Mouse (Mus musculus) kidney, postnatal 4 days (tissue): ENCODE results near the gene Cacybp.
A peak's percentile ranks its signal among the peaks of the same experiment; 100 is the strongest.

Experiments used
- DNase-seq, 2 experiments: peaks; one replicate each; pipeline ENCODE4 v3.0.0; 2021; ENCODE audit warnings: mixed read lengths in 2 of 2

The Cacybp gene

GRCm38 (mm10) chr1:160212123-160212691 is 468 bp downstream of the Cacybp start:
- DNase-seq: peak in 1 of 2 experiments; percentile 77

GRCm38 (mm10) chr1:160211597-160212122 is 1.0 kb downstream of the Cacybp start:
- DNase-seq: no peak

GRCm38 (mm10) chr1:160210566-160210965 is 2.1 kb downstream of the Cacybp start:
- no peak for DNase-seq

- DNase-seq: no peak
Measured at GRCm38 (mm10) chr1:160209844-160210243, 2.8 kb downstream of the Cacybp start.

- no peak for DNase-seq
Measured at GRCm38 (mm10) chr1:160205486-160205885, 7.2 kb downstream of the Cacybp start.

GRCm38 (mm10) chr1:160195337-160195663 is 17.4 kb downstream of the Cacybp start:
- no peak for DNase-seq

GRCm38 (mm10) chr1:160194529-160195336 is 17.9 kb downstream of the Cacybp start, which contains the start of gene Mrps14:
Gene Mrps14 (plus strand): TSS chr1:160195215.
- DNase-seq: peak; percentile 99

- peak; percentile 65 to 66 for DNase-seq
Measured at GRCm38 (mm10) chr1:160184506-160184905, 28.2 kb downstream of the Cacybp start.

GRCm38 (mm10) chr1:160181216-160181615 is 31.5 kb downstream of the Cacybp start:
- no peak for DNase-seq

- DNase-seq: no peak
Measured at GRCm38 (mm10) chr1:160176903-160177302, 35.8 kb downstream of the Cacybp start.

- DNase-seq: no peak
Measured at GRCm38 (mm10) chr1:160166600-160166999, 46.1 kb downstream of the Cacybp start.

GRCm38 (mm10) chr1:160158190-160158589 is 54.5 kb downstream of the Cacybp start:
- no peak for DNase-seq

- DNase-seq: no peak
Measured at GRCm38 (mm10) chr1:160153480-160153879, 59.2 kb downstream of the Cacybp start, which contains the start of gene Tnn. Gene Tnn (minus strand): TSS chr1:160153580.
